ENCODE assay signal across 8 mouse cellular contexts in the genomic region with DNA sequence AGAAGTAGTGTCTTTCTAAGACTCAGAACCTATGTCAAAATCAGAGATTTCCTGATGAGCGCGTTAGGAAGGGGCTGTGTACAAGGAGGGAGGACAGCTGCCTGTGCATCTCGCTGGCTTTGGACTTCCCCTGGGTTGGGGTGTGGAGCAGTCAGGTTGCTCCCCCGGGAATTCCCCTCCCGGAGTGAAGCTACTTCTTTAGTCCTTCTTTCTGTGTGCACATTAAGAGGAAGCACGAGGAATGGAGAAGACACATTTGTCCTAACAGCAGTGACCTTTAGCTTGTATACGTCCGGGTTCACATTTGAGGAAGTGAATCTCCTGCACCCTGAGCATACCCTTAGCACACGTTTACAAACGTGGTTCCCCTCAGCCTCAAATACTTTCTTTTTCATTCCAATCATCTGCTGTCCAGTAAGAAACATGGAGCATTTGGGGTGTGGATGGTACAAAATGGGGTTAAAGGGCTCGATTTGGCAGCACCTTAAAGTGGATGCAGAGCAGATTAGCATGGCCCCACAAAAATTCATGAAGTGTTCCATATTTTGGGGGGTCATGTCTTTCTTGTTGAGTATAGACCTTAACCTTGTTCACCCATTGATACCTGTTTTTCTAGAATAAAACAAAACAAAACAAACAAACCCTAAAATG. TPM values are rescaled to one million over a fixed set of nuclear protein-coding genes. Genes with fewer than 3 reads are reported as not detected.
DNase-seq lines count a peak whose midpoint lies in the region; ATAC-seq lines count a peak whose summit lies in the region.
"Had no signal": no experiment of that assay in that cellular context is flagged by ENCODE, and none has a peak within 500 bp of the region (broad histone marks: within the 10 kb centered on the region; RNA-seq: fewer than 3 reads in every experiment).

No protein-coding gene starts in this region.

- peaks cover 39% of the 10 kb centered on the region for H3K4me1 ChIP-seq in liver, embryonic 11.5 days (replicated peaks; ENCODE audit: control insufficient read depth, insufficient read depth, low read length)
- H3K4me1 ChIP-seq in neural tube, embryonic 15.5 days, result peaks cover 17% of the 10 kb centered on the region

- 33% methylated on average over 11 of the region's 11 CpGs for WGBS in liver, embryonic 11.5 days
- WGBS in neural tube, embryonic 15.5 days, result 51% methylated on average over 11 of the region's 11 CpGs

- H3K9me3 ChIP-seq in liver, embryonic 11.5 days (ENCODE audit: control insufficient read depth, low read length), result no peaks in the 10 kb centered on the region
- H3K9me3 ChIP-seq in neural tube, embryonic 15.5 days (replicated peaks), result no peaks in the 10 kb centered on the region

- ATAC-seq in liver, embryonic 11.5 days (replicated peaks; ENCODE audit: low FRiP score), result no peak
- no peak for ATAC-seq in neural tube, embryonic 15.5 days (ENCODE audit: low FRiP score)

- H3K4me3 ChIP-seq in liver, embryonic 11.5 days (ENCODE audit: low read depth, low read length), result no peak overlapping the region; the same call in 1 of the 2 replicates
- no peak overlapping the region for H3K4me3 ChIP-seq in neural tube, embryonic 15.5 days (replicated peaks)

- H3K9ac ChIP-seq in liver, embryonic 11.5 days (ENCODE audit: low read depth, low read length), result no peak overlapping the region
- H3K9ac ChIP-seq in neural tube, embryonic 15.5 days (replicated peaks), result no peak overlapping the region

- no peaks in the 10 kb centered on the region for H3K27me3 ChIP-seq in liver, embryonic 11.5 days (replicated peaks; ENCODE audit: control insufficient read depth, insufficient read depth, low read length)
- peaks cover 31% of the 10 kb centered on the region; the same call in 1 of the 2 replicates for H3K27me3 ChIP-seq in neural tube, embryonic 15.5 days (replicated peaks)

- peak overlapping the region; percentile 94; the same call in 1 of the 2 replicates for H3K4me2 ChIP-seq in liver, embryonic 11.5 days
- H3K4me2 ChIP-seq in neural tube, embryonic 15.5 days, result peak overlapping the region; percentile 99; the same call in 1 of the 2 replicates

- peak; percentile 18 for DNase-seq in lung, postnatal 10 days
- DNase-seq in lung, postnatal 14 days, result no peak
- DNase-seq in MEL-GATA-1-ER (ENCODE audit: extremely low read depth, low read depth), result peak; percentile 58
- no peak for DNase-seq in liver, embryonic 11.5 days (ENCODE audit: low spot score)
- DNase-seq in embryo, embryonic 9.5 days (ENCODE audit: extremely low spot score), result no peak
- no peak for DNase-seq in adrenal gland, postnatal 4 days (ENCODE audit: low spot score in 2 of 2)
- DNase-seq: kidney, postnatal 14 days had no signal

- no peaks in the 10 kb centered on the region; the same call in 1 of the 2 replicates for H3K36me3 ChIP-seq in liver, embryonic 11.5 days (ENCODE audit: control insufficient read depth, insufficient read depth, low read length)
- peaks cover 6% of the 10 kb centered on the region; the same call in 1 of the 2 replicates for H3K36me3 ChIP-seq in neural tube, embryonic 15.5 days

- no peak overlapping the region for H3K27ac ChIP-seq in liver, embryonic 11.5 days (ENCODE audit: low read depth, low read length)
- no peak overlapping the region for H3K27ac ChIP-seq in neural tube, embryonic 15.5 days (replicated peaks)

RNA-seq across cellular contexts. Expression of gene N4bp2l1, which starts 1.5 kb away (rescaled TPM):
- 13.0 and 14.3 TPM in 2 replicates for polyA plus RNA-seq in liver, embryonic 11.5 days (2014; fragmentation: Nextera tagmentation; extraction: Ambion mirVana)
- polyA plus RNA-seq in neural tube, embryonic 15.5 days (2015; fragmentation: Nextera tagmentation; extraction: Ambion mirVana), result 16.6 and 21.4 TPM in 2 replicates
- 10 to 100 TPM; 45.1 to 50.1 TPM for total RNA-seq in adrenal gland, postnatal 4 days (2021)

Comparison
In these comparisons a context has a peak if more than half of its experiments do, and no peak if none do; other contexts are left out.
1. DNase-seq: peak in lung, postnatal 10 days (single experiment) and MEL-GATA-1-ER (single experiment); none in lung, postnatal 14 days (single experiment), liver, embryonic 11.5 days (single experiment), embryo, embryonic 9.5 days (single experiment) and adrenal gland, postnatal 4 days (0 of 2).